Mouse (Mus musculus): ENCODE results near the gene 5830411N06Rik.

The 5830411N06Rik gene

GRCm38 (mm10) chr7:140247216-140247615, at the start of gene 5830411N06Rik:
5830411N06Rik (plus strand) TSS chr7:140247284.
- no peak for DNase-seq (ENCODE audit: low spot score)

- no peak for DNase-seq (ENCODE audit: low spot score)
These were observed 46.0 kb upstream of the 5830411N06Rik start for GRCm38 (mm10) chr7:140201090-140201489.

GRCm38 (mm10) chr7:140205864-140206263, 41.2 kb upstream of the 5830411N06Rik start, which contains the start of gene Olfr524:
Olfr524 (minus strand) TSS chr7:140205964.
- DNase-seq (ENCODE audit: low spot score) = no peak

GRCm38 (mm10) chr7:140206904-140207303, 40.2 kb upstream of the 5830411N06Rik start:
- DNase-seq (ENCODE audit: low spot score) = no peak

- DNase-seq (ENCODE audit: low spot score) = peak; percentile 64
These were observed 38.9 kb upstream of the 5830411N06Rik start for GRCm38 (mm10) chr7:140208153-140208552.

- DNase-seq (ENCODE audit: low spot score) = peak; percentile 27
These were observed 38.4 kb upstream of the 5830411N06Rik start for GRCm38 (mm10) chr7:140208677-140209076.

- DNase-seq (ENCODE audit: low spot score) = peak; percentile 76
These were observed 33.2 kb upstream of the 5830411N06Rik start for GRCm38 (mm10) chr7:140213841-140214240.

GRCm38 (mm10) chr7:140217967-140218366, 29.1 kb upstream of the 5830411N06Rik start, which contains the start of gene Cd163l1:
Cd163l1 (plus strand) TSS chr7:140218267.
- DNase-seq (ENCODE audit: low spot score) = no peak

- DNase-seq (ENCODE audit: low spot score) = no peak
These were observed 27.8 kb upstream of the 5830411N06Rik start for GRCm38 (mm10) chr7:140219268-140219667.

GRCm38 (mm10) chr7:140220375-140220774, 26.7 kb upstream of the 5830411N06Rik start:
- no peak for DNase-seq (ENCODE audit: low spot score)

GRCm38 (mm10) chr7:140224209-140224608, 22.9 kb upstream of the 5830411N06Rik start:
- DNase-seq (ENCODE audit: low spot score) = no peak

- no peak for DNase-seq (ENCODE audit: low spot score)
These were observed 18.6 kb upstream of the 5830411N06Rik start for GRCm38 (mm10) chr7:140228476-140228875.

GRCm38 (mm10) chr7:140231026-140231425, 16.1 kb upstream of the 5830411N06Rik start:
- DNase-seq (ENCODE audit: low spot score) = no peak

GRCm38 (mm10) chr7:140233696-140234095, 13.4 kb upstream of the 5830411N06Rik start:
- no peak for DNase-seq (ENCODE audit: low spot score)

GRCm38 (mm10) chr7:140253780-140254299, 6.8 kb downstream of the 5830411N06Rik start:
- DNase-seq (ENCODE audit: low spot score) = no peak

GRCm38 (mm10) chr7:140295746-140296145, 48.7 kb downstream of the 5830411N06Rik start:
- no peak for DNase-seq (ENCODE audit: low spot score)

GRCm38 (mm10) chr7:140296876-140297275, 49.8 kb downstream of the 5830411N06Rik start:
- no peak for DNase-seq (ENCODE audit: low spot score)

- DNase-seq (ENCODE audit: low spot score) = no peak
These were observed 52.3 kb downstream of the 5830411N06Rik start for GRCm38 (mm10) chr7:140299416-140299815.

- no peak for DNase-seq (ENCODE audit: low spot score)
These were observed 72.8 kb downstream of the 5830411N06Rik start for GRCm38 (mm10) chr7:140319861-140320385.

- no peak for DNase-seq (ENCODE audit: low spot score)
These were observed 73.5 kb downstream of the 5830411N06Rik start, which contains the start of gene Olfr525 for GRCm38 (mm10) chr7:140320558-140320957. Olfr525 (plus strand) TSS chr7:140320858.

- DNase-seq (ENCODE audit: low spot score) = peak; percentile 23
These were observed 74.1 kb downstream of the 5830411N06Rik start for GRCm38 (mm10) chr7:140321135-140321534.

- DNase-seq (ENCODE audit: low spot score) = no peak
These were observed 82.8 kb downstream of the 5830411N06Rik start for GRCm38 (mm10) chr7:140329766-140330304.

- DNase-seq (ENCODE audit: low spot score) = no peak
These were observed 86.6 kb downstream of the 5830411N06Rik start, which contains the start of gene Olfr527 for GRCm38 (mm10) chr7:140333717-140334116. Olfr527 (plus strand) TSS chr7:140334017.
